Mouse (Mus musculus): Measurements from ENCODE around the gene Eya2. TPM values are rescaled to one million over a fixed set of nuclear protein-coding genes. Genes with fewer than 3 reads are reported as not detected.
A peak's percentile ranks its signal among the peaks of the same experiment; 100 is the strongest.

Gene Eya2
- polyA plus RNA-seq, 1 experiment from 2014 or later, result 6.9 TPM

GRCm38 (mm10) chr2:165563298-165564058, 31.4 kb upstream of the Eya2 start:
- 1% methylated on average over 52 of the region's 52 CpGs for WGBS

DNA sequence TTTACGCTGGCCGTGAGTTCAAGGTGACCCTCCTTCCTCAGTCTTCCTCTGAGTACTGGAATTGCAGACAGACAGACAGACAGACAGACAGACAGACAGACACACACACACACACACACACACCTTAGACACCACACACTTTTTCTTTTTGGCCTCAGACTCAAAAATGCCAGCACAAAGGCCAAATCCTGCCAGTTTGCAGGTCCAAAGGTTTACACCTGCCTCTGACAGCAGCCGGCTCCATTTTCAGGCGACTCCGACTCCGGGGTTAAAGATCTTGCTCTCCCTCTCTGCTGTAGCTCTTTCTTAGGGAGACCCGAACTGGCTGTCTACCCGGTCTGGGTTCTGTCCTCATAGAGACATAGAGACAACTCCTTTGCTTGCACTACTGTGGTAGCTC, 30.7 kb upstream of the Eya2 start:
- WGBS, result 60% methylated on average over 8 of the region's 8 CpGs

More at GRCm38 (mm10) chr2:165563298-165564058, 31.4 kb upstream of the Eya2 start:
- peaks cover 29% of the 10 kb centered on the region for H3K4me1 ChIP-seq
- peaks cover 32% of the 10 kb centered on the region for H3K27me3 ChIP-seq
- no peak overlapping the region for H3K27ac ChIP-seq
- peak; percentile 38; the same call in 1 of the 2 replicates for ATAC-seq (replicated peaks; ENCODE audit: low FRiP score)
- no peaks in the 10 kb centered on the region for H3K36me3 ChIP-seq
- H3K9me3 ChIP-seq (replicated peaks), result no peaks in the 10 kb centered on the region
- H3K4me3 ChIP-seq (replicated peaks), result peak overlapping the region; percentile 43
- H3K9ac ChIP-seq, result peak overlapping the region; percentile 8
- peak overlapping the region; percentile 79 for H3K4me2 ChIP-seq

DNA sequence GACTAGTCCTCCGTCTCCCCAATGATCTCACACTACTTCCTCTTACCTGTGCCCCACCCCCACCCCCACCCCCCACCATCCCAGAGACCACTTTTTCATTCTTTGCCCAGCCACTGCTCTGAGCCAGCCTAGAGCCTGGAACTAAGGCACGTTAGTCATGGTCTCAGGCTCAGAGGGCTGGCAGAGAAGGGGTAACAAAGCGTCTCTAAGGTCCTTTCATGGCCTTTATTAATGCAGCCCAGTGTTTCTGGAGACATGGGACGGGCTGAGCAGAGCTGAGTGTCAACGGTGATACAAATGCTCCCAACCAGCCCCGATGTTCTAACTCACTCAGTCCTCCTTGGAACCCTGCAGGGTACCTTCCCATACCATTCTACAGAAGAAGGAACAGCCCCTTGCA, 30.2 kb upstream of the Eya2 start:
- peaks cover 32% of the 10 kb centered on the region for H3K27me3 ChIP-seq
- H3K4me3 ChIP-seq (replicated peaks), result no peak overlapping the region
- no peak overlapping the region for H3K9ac ChIP-seq
- no peak overlapping the region for H3K4me2 ChIP-seq
- no peak overlapping the region for H3K27ac ChIP-seq
- WGBS, result 56% methylated on average over 6 of the region's 6 CpGs
- no peak for ATAC-seq (replicated peaks; ENCODE audit: low FRiP score)
- H3K36me3 ChIP-seq, result no peaks in the 10 kb centered on the region
- H3K4me1 ChIP-seq, result peaks cover 18% of the 10 kb centered on the region
- no peaks in the 10 kb centered on the region for H3K9me3 ChIP-seq (replicated peaks)

More for the DNA sequence above, 30.7 kb upstream of the Eya2 start:
- Histone ChIP-seq H3K9me3 (replicated peaks) (no peaks in the 10 kb centered on the region), H3K27ac (no peak overlapping the region), H3K27me3 (peaks cover 32% of the 10 kb centered on the region), H3K4me1 (peaks cover 23% of the 10 kb centered on the region), H3K4me3 (replicated peaks) (no peak overlapping the region), H3K36me3 (no peaks in the 10 kb centered on the region), H3K4me2 (no peak overlapping the region), H3K9ac (no peak overlapping the region)
- ATAC-seq (replicated peaks; ENCODE audit: low FRiP score), result no peak

GRCm38 (mm10) chr2:165566898-165567297, 27.9 kb upstream of the Eya2 start:
- H3K9me3 ChIP-seq (replicated peaks), result no peaks in the 10 kb centered on the region
- H3K4me1 ChIP-seq, result peaks cover 15% of the 10 kb centered on the region
- H3K36me3 ChIP-seq, result no peaks in the 10 kb centered on the region
- H3K27ac ChIP-seq, result no peak overlapping the region
- no peak overlapping the region for H3K4me3 ChIP-seq (replicated peaks)
- WGBS, result 36% methylated on average over 6 of the region's 6 CpGs
- no peak for ATAC-seq (replicated peaks; ENCODE audit: low FRiP score)
- H3K4me2 ChIP-seq, result no peak overlapping the region
- H3K9ac ChIP-seq, result no peak overlapping the region
- H3K27me3 ChIP-seq, result peaks cover 31% of the 10 kb centered on the region

DNA sequence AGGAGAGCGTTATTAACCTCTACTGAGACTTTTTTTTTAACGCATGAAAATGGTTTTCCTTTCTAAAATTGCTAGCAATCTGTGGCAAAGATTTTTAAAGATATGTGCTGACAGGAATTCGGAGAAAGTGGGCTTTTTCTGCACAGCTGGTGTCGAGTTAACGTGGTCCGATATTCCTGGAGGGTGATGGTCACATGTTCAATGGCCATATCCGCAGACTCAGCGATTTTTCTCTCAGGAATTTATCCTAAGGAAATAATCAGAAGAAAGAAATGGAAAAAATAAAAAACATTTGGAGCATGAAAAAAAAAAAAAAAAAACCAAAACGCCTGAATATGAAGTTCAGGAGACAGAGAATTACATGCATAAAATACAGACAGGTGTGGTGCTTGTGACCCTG, 27.0 kb upstream of the Eya2 start:
- 75% methylated on average over 9 of the region's 9 CpGs for WGBS
- H3K9ac ChIP-seq, result no peak overlapping the region
- no peak overlapping the region for H3K4me3 ChIP-seq (replicated peaks)
- H3K36me3 ChIP-seq, result no peaks in the 10 kb centered on the region
- peaks cover 15% of the 10 kb centered on the region for H3K4me1 ChIP-seq
- H3K4me2 ChIP-seq, result no peak overlapping the region
- no peak overlapping the region for H3K27ac ChIP-seq
- H3K27me3 ChIP-seq, result peaks cover 26% of the 10 kb centered on the region
- ATAC-seq (replicated peaks; ENCODE audit: low FRiP score), result no peak
- H3K9me3 ChIP-seq (replicated peaks), result no peaks in the 10 kb centered on the region

GRCm38 (mm10) chr2:165568911-165569310, 25.9 kb upstream of the Eya2 start:
- WGBS, result 61% methylated on average over 6 of the region's 6 CpGs
- no peak for ATAC-seq (replicated peaks; ENCODE audit: low FRiP score)
- H3K9ac ChIP-seq, result no peak overlapping the region
- peaks cover 16% of the 10 kb centered on the region for H3K27me3 ChIP-seq
- no peak overlapping the region for H3K27ac ChIP-seq
- peaks cover 6% of the 10 kb centered on the region; the same call in 1 of the 2 replicates for H3K4me1 ChIP-seq
- no peaks in the 10 kb centered on the region for H3K36me3 ChIP-seq
- no peak overlapping the region for H3K4me2 ChIP-seq
- no peaks in the 10 kb centered on the region for H3K9me3 ChIP-seq (replicated peaks)
- no peak overlapping the region for H3K4me3 ChIP-seq (replicated peaks)

- no peaks in the 10 kb centered on the region for H3K36me3 ChIP-seq
- H3K27ac ChIP-seq, result peak overlapping the region; percentile 66
- no peak overlapping the region for H3K9ac ChIP-seq
- no peaks in the 10 kb centered on the region for H3K9me3 ChIP-seq (replicated peaks)
- no peaks in the 10 kb centered on the region for H3K27me3 ChIP-seq
- H3K4me1 ChIP-seq, result peaks cover 6% of the 10 kb centered on the region; the same call in 1 of the 2 replicates
- H3K4me2 ChIP-seq, result no peak overlapping the region
- WGBS, result 28% methylated on average over 4 of the region's 4 CpGs
- peak; percentile 66; the same call in 1 of the 2 replicates for ATAC-seq (replicated peaks; ENCODE audit: low FRiP score)
- H3K4me3 ChIP-seq (replicated peaks), result no peak overlapping the region
Observed at GRCm38 (mm10) chr2:165571216-165571778, 23.5 kb upstream of the Eya2 start.

DNA sequence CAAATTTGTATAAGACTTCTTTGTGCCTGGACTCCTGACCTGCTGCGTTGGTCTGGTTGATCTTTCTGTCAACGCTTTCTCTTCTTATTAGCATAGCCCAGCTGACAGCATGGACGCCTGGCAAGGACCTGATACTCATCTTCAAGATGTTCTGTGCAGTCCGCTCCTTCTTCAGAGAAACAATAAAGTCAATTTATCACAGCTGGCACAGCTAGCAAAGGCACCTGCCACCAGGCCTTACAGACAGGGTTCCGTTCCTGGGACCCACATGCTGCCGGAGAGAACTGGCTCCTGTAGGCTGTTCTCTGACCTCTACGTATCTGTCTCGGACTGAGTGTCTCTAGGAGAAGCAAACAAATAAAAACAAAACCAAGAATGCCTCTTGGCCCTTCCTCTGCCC, 11.8 kb upstream of the Eya2 start:
- H3K36me3 ChIP-seq, result no peaks in the 10 kb centered on the region
- WGBS, result 79% methylated on average over 8 of the region's 8 CpGs
- no peak overlapping the region for H3K4me3 ChIP-seq (replicated peaks)

DNA sequence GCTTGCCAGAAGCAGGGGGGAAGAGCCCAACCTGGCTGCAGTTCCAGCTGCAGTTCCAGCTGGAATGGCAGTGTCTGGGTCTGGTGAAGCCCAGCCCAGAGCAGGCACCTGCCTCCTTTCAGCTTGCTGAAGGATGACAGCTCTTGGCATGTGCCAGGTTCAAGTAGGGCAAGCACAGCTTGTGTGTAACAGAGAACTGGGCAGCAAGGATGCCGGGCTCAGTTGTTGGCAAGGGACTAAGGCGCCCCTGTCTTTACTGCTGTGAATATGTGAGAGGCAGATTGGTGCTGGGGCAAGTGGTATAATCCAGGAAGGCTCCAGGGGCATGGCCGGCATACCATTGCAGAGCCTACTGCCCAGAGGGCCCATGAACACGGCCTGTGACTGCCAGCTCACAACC, 11.3 kb upstream of the Eya2 start:
- no peak for ATAC-seq (replicated peaks; ENCODE audit: low FRiP score)
- Histone ChIP-seq H3K4me2 (no peak overlapping the region), H3K9me3 (replicated peaks) (no peaks in the 10 kb centered on the region), H3K4me1 (peaks cover 10% of the 10 kb centered on the region; the same call in 1 of the 2 replicates), H3K4me3 (replicated peaks) (no peak overlapping the region), H3K36me3 (no peaks in the 10 kb centered on the region), H3K27ac (no peak overlapping the region), H3K9ac (no peak overlapping the region), H3K27me3 (no peaks in the 10 kb centered on the region)
- WGBS, result 82% methylated on average over 4 of the region's 4 CpGs

More for the DNA sequence above, 11.8 kb upstream of the Eya2 start:
- Histone ChIP-seq H3K27ac (no peak overlapping the region), H3K4me2 (no peak overlapping the region), H3K9me3 (replicated peaks) (no peaks in the 10 kb centered on the region), H3K9ac (no peak overlapping the region), H3K4me1 (peaks cover 10% of the 10 kb centered on the region; the same call in 1 of the 2 replicates), H3K27me3 (no peaks in the 10 kb centered on the region)
- ATAC-seq (replicated peaks; ENCODE audit: low FRiP score), result no peak

DNA sequence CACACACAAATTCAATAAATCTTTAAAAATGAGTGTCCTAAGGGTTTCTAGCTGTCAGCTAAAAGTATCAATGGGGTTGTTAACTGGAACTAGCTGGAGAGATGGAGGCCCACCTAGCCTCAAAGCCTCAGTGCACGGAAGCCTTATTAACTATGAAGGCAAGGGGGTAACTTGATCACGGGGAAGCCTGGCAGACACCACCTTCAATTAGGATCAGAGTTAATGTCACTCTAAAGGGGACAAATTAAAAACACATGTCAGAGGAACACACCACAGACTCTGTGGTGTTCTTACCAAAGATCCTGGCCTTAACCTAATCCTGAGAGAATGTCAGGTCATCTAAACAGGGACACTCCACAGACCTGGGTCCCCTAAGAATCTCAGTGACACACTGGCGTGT, 10.3 kb upstream of the Eya2 start:
- no peak for ATAC-seq (replicated peaks; ENCODE audit: low FRiP score)
- 61% methylated on average over 3 of the region's 3 CpGs for WGBS
- no peak overlapping the region for H3K9ac ChIP-seq
- H3K9me3 ChIP-seq (replicated peaks), result no peaks in the 10 kb centered on the region
- H3K27ac ChIP-seq, result no peak overlapping the region
- H3K4me3 ChIP-seq (replicated peaks), result no peak overlapping the region
- H3K4me1 ChIP-seq, result peaks cover 10% of the 10 kb centered on the region; the same call in 1 of the 2 replicates
- no peaks in the 10 kb centered on the region for H3K27me3 ChIP-seq
- H3K36me3 ChIP-seq, result no peaks in the 10 kb centered on the region
- H3K4me2 ChIP-seq, result no peak overlapping the region

DNA sequence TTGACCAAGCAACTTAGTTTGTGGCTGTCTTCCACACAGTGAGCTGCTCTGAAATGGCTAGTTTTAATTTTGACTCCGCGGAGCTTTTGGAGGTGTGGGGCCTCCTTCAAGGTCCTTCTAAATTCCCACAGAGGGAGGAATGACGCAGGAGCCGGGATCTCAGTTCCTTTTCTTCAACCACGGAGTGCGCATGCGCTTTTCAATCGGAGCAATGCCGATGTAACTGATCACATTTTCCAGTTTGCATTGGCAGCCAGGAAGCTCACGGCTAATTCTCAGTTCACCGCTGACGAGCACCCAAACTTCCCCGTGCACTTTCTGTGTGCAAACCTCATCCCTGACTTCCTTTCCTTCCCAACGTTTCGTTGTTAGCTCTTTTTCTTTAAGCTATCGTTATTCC, 4.1 kb upstream of the Eya2 start:
- no peak overlapping the region for H3K4me2 ChIP-seq
- no peak overlapping the region for H3K27ac ChIP-seq
- ATAC-seq (replicated peaks; ENCODE audit: low FRiP score), result no peak
- no peaks in the 10 kb centered on the region for H3K9me3 ChIP-seq (replicated peaks)
- 89% methylated on average over 16 of the region's 16 CpGs for WGBS
- H3K4me3 ChIP-seq (replicated peaks), result no peak overlapping the region
- H3K4me1 ChIP-seq, result peaks cover 15% of the 10 kb centered on the region
- H3K27me3 ChIP-seq, result peaks cover 28% of the 10 kb centered on the region
- H3K36me3 ChIP-seq, result no peaks in the 10 kb centered on the region
- H3K9ac ChIP-seq, result no peak overlapping the region

DNA sequence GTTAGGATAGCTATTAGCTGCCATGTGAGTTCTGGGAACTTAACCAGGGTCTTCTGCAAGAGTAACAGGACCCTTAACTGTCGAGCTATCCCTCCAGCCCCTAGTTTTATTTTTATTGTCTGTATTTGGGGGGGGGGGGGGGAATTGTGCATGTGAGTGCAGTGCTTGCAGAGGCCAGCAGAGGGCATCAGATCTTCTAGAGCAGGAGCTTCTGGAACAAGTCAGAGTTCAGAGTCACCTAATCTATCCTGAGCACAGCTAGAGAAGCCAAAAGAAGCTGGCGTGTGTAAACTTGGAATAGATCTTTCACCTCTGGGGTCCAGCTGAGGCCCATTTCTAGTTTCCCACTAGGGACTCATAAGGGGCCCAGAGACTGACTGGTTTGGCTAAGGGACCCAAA, 1.1 kb upstream of the Eya2 start:
- Histone ChIP-seq H3K36me3 (no peaks in the 10 kb centered on the region), H3K27ac (no peak overlapping the region), H3K4me3 (replicated peaks) (no peak overlapping the region), H3K9ac (no peak overlapping the region), H3K4me1 (peaks cover 32% of the 10 kb centered on the region), H3K4me2 (no peak overlapping the region), H3K9me3 (replicated peaks) (no peaks in the 10 kb centered on the region), H3K27me3 (peaks cover 45% of the 10 kb centered on the region)
- ATAC-seq (replicated peaks; ENCODE audit: low FRiP score), result no peak
- WGBS, result 73% methylated on average over 2 of the region's 2 CpGs

Data from kidney, embryonic 15.5 days (tissue).